Mouse (Mus musculus) lung, embryonic 15.5 days (tissue): ENCODE data around the gene Kcnq1. TPM values are rescaled to one million over a fixed set of nuclear protein-coding genes. Genes with fewer than 3 reads are reported as not detected.
A peak's percentile ranks its signal among the peaks of the same experiment; 100 is the strongest.

Experiments
- ATAC-seq: fragments of 200-750 bp; cut with Nextera tagmentation; 2 replicates; pipeline ENCODE4 v1.8.0; 2017; ENCODE audit warnings: moderate number of reproducible peaks, borderline replicate concordance; ENCODE audit not compliant: low FRiP score, low TSS enrichment; ENCODE audit errors: extremely low read depth
- H3K27ac ChIP-seq: fragments of 300-500 bp; sonication (generic); 2 replicates; pipeline ENCODE4 v1.5.1; 2015; ENCODE audit warnings: moderate library complexity, mild to moderate bottlenecking, inconsistent platforms
- H3K27me3 ChIP-seq: fragments of 300-500 bp; sonication (generic); 2 replicates; pipeline ENCODE4 v1.6.1; 2015; ENCODE audit warnings: inconsistent platforms
- H3K36me3 ChIP-seq: fragments of 300-500 bp; sonication (generic); 2 replicates; pipeline ENCODE4 v1.6.1; 2015; ENCODE audit warnings: inconsistent platforms
- H3K4me1 ChIP-seq: fragments of 300-500 bp; sonication (generic); 2 replicates; pipeline ENCODE4 v1.6.1; 2015; ENCODE audit warnings: inconsistent platforms
- H3K4me2 ChIP-seq: fragments of 300-500 bp; sonication (generic); 2 replicates; pipeline ENCODE4 v1.6.1; 2015; ENCODE audit warnings: inconsistent platforms, mild to moderate bottlenecking, moderate library complexity
- H3K4me3 ChIP-seq: fragments of 300-500 bp; sonication (generic); 2 replicates; pipeline ENCODE4 v1.5.1; 2015; ENCODE audit warnings: mild to moderate bottlenecking, inconsistent platforms
- H3K9ac ChIP-seq: fragments of 300-500 bp; sonication (generic); 2 replicates; pipeline ENCODE4 v1.6.1; 2015; ENCODE audit warnings: inconsistent platforms
- H3K9me3 ChIP-seq: fragments of 300-500 bp; sonication (generic); 2 replicates; pipeline ENCODE4 v1.6.1; 2016; ENCODE audit warnings: inconsistent platforms
- WGBS: fragments of 180-500 bp; shearing (Covaris S2); methylation state at CpG from one replicate; pipeline ENCODE4 v1.1.7; 2015; 5-methylcytosine and 5-hydroxymethylcytosine counted together
- polyA plus RNA-seq: library from polyadenylated mRNA; unstranded; fragments of >200 nt; fragmentation: Nextera tagmentation; extraction: Ambion mirVana; gene quantifications from 2 replicates; pipeline ENCODE4 v1.2.1, GENCODE M21; 2015

Gene Kcnq1
- polyA plus RNA-seq, 1 experiment from 2014 or later = 6.0 TPM

- H3K4me3 ChIP-seq = no peak overlapping the region
- no peak overlapping the region for H3K9ac ChIP-seq
- ATAC-seq = no peak
- no peak overlapping the region for H3K4me2 ChIP-seq
- H3K27me3 ChIP-seq = no peaks in the 10 kb centered on the region
- no peak overlapping the region for H3K27ac ChIP-seq
- H3K9me3 ChIP-seq = no peaks in the 10 kb centered on the region
- H3K4me1 ChIP-seq = peaks cover 6% of the 10 kb centered on the region; the same call in 1 of the 2 replicates
- no peaks in the 10 kb centered on the region for H3K36me3 ChIP-seq
Measured at GRCm38 (mm10) chr7:143164074-143164473, 57.9 kb downstream of the Kcnq1 start.

GRCm38 (mm10) chr7:143165687-143166265, 59.6 kb downstream of the Kcnq1 start:
- Histone ChIP-seq H3K27ac (no peak overlapping the region), H3K9ac (no peak overlapping the region), H3K27me3 (no peaks in the 10 kb centered on the region), H3K4me1 (no peaks in the 10 kb centered on the region), H3K4me2 (no peak overlapping the region), H3K4me3 (no peak overlapping the region), H3K9me3 (no peaks in the 10 kb centered on the region), H3K36me3 (no peaks in the 10 kb centered on the region)
- ATAC-seq = no peak
- 60% methylated on average over 7 of the region's 7 CpGs for WGBS

GRCm38 (mm10) chr7:143167275-143167674, 61.1 kb downstream of the Kcnq1 start:
- WGBS = 76% methylated on average over 3 of the region's 3 CpGs
- no peak overlapping the region for H3K4me2 ChIP-seq
- H3K9me3 ChIP-seq = no peaks in the 10 kb centered on the region
- H3K27me3 ChIP-seq = no peaks in the 10 kb centered on the region
- no peaks in the 10 kb centered on the region for H3K36me3 ChIP-seq
- no peak for ATAC-seq
- no peak overlapping the region for H3K9ac ChIP-seq
- no peaks in the 10 kb centered on the region for H3K4me1 ChIP-seq
- no peak overlapping the region for H3K4me3 ChIP-seq
- H3K27ac ChIP-seq = no peak overlapping the region

GRCm38 (mm10) chr7:143169371-143169770, 63.2 kb downstream of the Kcnq1 start:
- no peak for ATAC-seq

GRCm38 (mm10) chr7:143172914-143173547, 66.9 kb downstream of the Kcnq1 start:
- 79% methylated on average over 5 of the region's 5 CpGs for WGBS
- ATAC-seq = no peak
- no peaks in the 10 kb centered on the region for H3K36me3 ChIP-seq
- no peak overlapping the region for H3K9ac ChIP-seq
- no peak overlapping the region for H3K4me2 ChIP-seq
- no peak overlapping the region for H3K27ac ChIP-seq
- no peaks in the 10 kb centered on the region for H3K9me3 ChIP-seq
- H3K27me3 ChIP-seq = no peaks in the 10 kb centered on the region
- H3K4me1 ChIP-seq = no peaks in the 10 kb centered on the region
- no peak overlapping the region for H3K4me3 ChIP-seq

More at GRCm38 (mm10) chr7:143169371-143169770, 63.2 kb downstream of the Kcnq1 start:
- H3K4me3 ChIP-seq = no peak overlapping the region
- H3K9me3 ChIP-seq = no peaks in the 10 kb centered on the region
- H3K27ac ChIP-seq = no peak overlapping the region
- no peaks in the 10 kb centered on the region for H3K36me3 ChIP-seq
- no peak overlapping the region for H3K4me2 ChIP-seq
- H3K27me3 ChIP-seq = no peaks in the 10 kb centered on the region
- no peak overlapping the region for H3K9ac ChIP-seq
- 86% methylated on average over 3 of the region's 3 CpGs for WGBS
- no peaks in the 10 kb centered on the region for H3K4me1 ChIP-seq

- no peaks in the 10 kb centered on the region for H3K9me3 ChIP-seq
- ATAC-seq = no peak
- no peaks in the 10 kb centered on the region for H3K27me3 ChIP-seq
- H3K36me3 ChIP-seq = no peaks in the 10 kb centered on the region
- no peak overlapping the region for H3K4me2 ChIP-seq
- no peaks in the 10 kb centered on the region for H3K4me1 ChIP-seq
- H3K9ac ChIP-seq = no peak overlapping the region
- no peak overlapping the region for H3K4me3 ChIP-seq
- WGBS = 53% methylated on average over 6 of the region's 6 CpGs
- no peak overlapping the region for H3K27ac ChIP-seq
Measured at GRCm38 (mm10) chr7:143174633-143175032, 68.5 kb downstream of the Kcnq1 start.

GRCm38 (mm10) chr7:143178831-143179230, 72.7 kb downstream of the Kcnq1 start:
- WGBS = 83% methylated on average over 2 of the region's 2 CpGs
- no peak overlapping the region for H3K27ac ChIP-seq
- H3K4me3 ChIP-seq = no peak overlapping the region
- H3K27me3 ChIP-seq = no peaks in the 10 kb centered on the region
- H3K9me3 ChIP-seq = no peaks in the 10 kb centered on the region
- no peaks in the 10 kb centered on the region for H3K36me3 ChIP-seq
- ATAC-seq = no peak
- no peak overlapping the region for H3K9ac ChIP-seq
- H3K4me2 ChIP-seq = no peak overlapping the region
- peaks cover 16% of the 10 kb centered on the region for H3K4me1 ChIP-seq

- Histone ChIP-seq H3K27me3 (no peaks in the 10 kb centered on the region), H3K36me3 (no peaks in the 10 kb centered on the region), H3K9ac (no peak overlapping the region), H3K4me2 (no peak overlapping the region), H3K27ac (peak overlapping the region; percentile 58), H3K9me3 (no peaks in the 10 kb centered on the region), H3K4me1 (peaks cover 16% of the 10 kb centered on the region), H3K4me3 (no peak overlapping the region)
- ATAC-seq = peak; percentile 76
- 24% methylated on average over 3 of the region's 3 CpGs for WGBS
Measured at GRCm38 (mm10) chr7:143180761-143181160, 74.6 kb downstream of the Kcnq1 start.

GRCm38 (mm10) chr7:143181311-143181710, 75.1 kb downstream of the Kcnq1 start:
- peaks cover 17% of the 10 kb centered on the region for H3K4me1 ChIP-seq
- WGBS = 88% methylated on average over 4 of the region's 4 CpGs
- no peaks in the 10 kb centered on the region for H3K36me3 ChIP-seq
- H3K4me2 ChIP-seq = no peak overlapping the region
- no peaks in the 10 kb centered on the region for H3K9me3 ChIP-seq
- no peak overlapping the region for H3K9ac ChIP-seq
- no peak overlapping the region for H3K4me3 ChIP-seq
- no peaks in the 10 kb centered on the region for H3K27me3 ChIP-seq
- no peak for ATAC-seq
- H3K27ac ChIP-seq = peak overlapping the region; percentile 58

- peaks cover 26% of the 10 kb centered on the region for H3K4me1 ChIP-seq
- WGBS = 72% methylated on average over 6 of the region's 6 CpGs
- no peak for ATAC-seq
- no peak overlapping the region for H3K27ac ChIP-seq
- no peaks in the 10 kb centered on the region for H3K36me3 ChIP-seq
- H3K4me2 ChIP-seq = no peak overlapping the region
- H3K4me3 ChIP-seq = no peak overlapping the region
- no peaks in the 10 kb centered on the region for H3K9me3 ChIP-seq
- H3K9ac ChIP-seq = no peak overlapping the region
- no peaks in the 10 kb centered on the region for H3K27me3 ChIP-seq
Measured at GRCm38 (mm10) chr7:143185506-143185905, 79.3 kb downstream of the Kcnq1 start.

GRCm38 (mm10) chr7:143186378-143186777, 80.2 kb downstream of the Kcnq1 start:
- H3K36me3 ChIP-seq = no peaks in the 10 kb centered on the region
- 0 out of 2 replicates have a peak, but pooled peaks have one; percentile 28 for ATAC-seq
- H3K27ac ChIP-seq = peak overlapping the region; percentile 30
- 60% methylated on average over 10 of the region's 10 CpGs for WGBS
- H3K9me3 ChIP-seq = no peaks in the 10 kb centered on the region
- no peak overlapping the region for H3K4me3 ChIP-seq
- H3K27me3 ChIP-seq = no peaks in the 10 kb centered on the region
- no peak overlapping the region for H3K4me2 ChIP-seq
- H3K9ac ChIP-seq = no peak overlapping the region
- H3K4me1 ChIP-seq = peaks cover 17% of the 10 kb centered on the region

- Histone ChIP-seq H3K9me3 (no peaks in the 10 kb centered on the region), H3K4me1 (peaks cover 15% of the 10 kb centered on the region; the same call in 1 of the 2 replicates), H3K9ac (no peak overlapping the region), H3K4me3 (no peak overlapping the region), H3K27ac (peak overlapping the region; percentile 30), H3K36me3 (no peaks in the 10 kb centered on the region), H3K4me2 (no peak overlapping the region), H3K27me3 (no peaks in the 10 kb centered on the region)
- ATAC-seq = no peak
- 70% methylated on average over 3 of the region's 3 CpGs for WGBS
Measured at GRCm38 (mm10) chr7:143187181-143187580, 81.0 kb downstream of the Kcnq1 start.
